Mouse (Mus musculus) neural tube, embryonic 12.5 days (tissue): ENCODE results near the gene 4930467E23Rik. TPM values are rescaled to one million over a fixed set of nuclear protein-coding genes. Genes with fewer than 3 reads are reported as not detected.
"Not testable (repeated sequence)": the region's sequence is repeated elsewhere in the genome, so short reads cannot be mapped to it uniquely, and the experiment has no call there.

Source experiments
- ATAC-seq: fragments of 200-750 bp; cut with Nextera tagmentation; 2 replicates; pipeline ENCODE4 v1.8.0; 2017; ENCODE audit warnings: low read depth, mild to moderate bottlenecking, moderate TSS enrichment, moderate library complexity; ENCODE audit not compliant: low FRiP score
- H3K27ac ChIP-seq: fragments of 300-500 bp; sonication (generic); 2 replicates; pipeline ENCODE4 v1.5.1; 2016
- H3K27me3 ChIP-seq: fragments of 300-500 bp; sonication (generic); replicated peaks from 2 replicates; pipeline ENCODE4 v1.6.1; 2016; ENCODE audit warnings: mild to moderate bottlenecking
- H3K36me3 ChIP-seq: fragments of 300-500 bp; sonication (generic); 2 replicates; pipeline ENCODE4 v1.6.1; 2016; ENCODE audit warnings: mild to moderate bottlenecking
- H3K4me1 ChIP-seq: fragments of 300-500 bp; sonication (generic); 2 replicates; pipeline ENCODE4 v1.6.1; 2016
- H3K4me2 ChIP-seq: fragments of 300-500 bp; sonication (generic); replicated peaks from 2 replicates; pipeline ENCODE4 v1.6.1; 2016; ENCODE audit warnings: mild to moderate bottlenecking
- H3K4me3 ChIP-seq: fragments of 300-500 bp; sonication (generic); 2 replicates; pipeline ENCODE4 v1.5.1; 2016
- H3K9ac ChIP-seq: fragments of 300-500 bp; sonication (generic); 2 replicates; pipeline ENCODE4 v1.6.1; 2016; ENCODE audit warnings: mild to moderate bottlenecking
- H3K9me3 ChIP-seq: fragments of 300-500 bp; sonication (generic); 2 replicates; pipeline ENCODE4 v1.6.1; 2016; ENCODE audit warnings: mild to moderate bottlenecking
- WGBS: fragments of 180-500 bp; shearing (Covaris S2); methylation state at CpG from one replicate; pipeline ENCODE4 v1.1.7; 2016; 5-methylcytosine and 5-hydroxymethylcytosine counted together
- polyA plus RNA-seq: library from polyadenylated mRNA; unstranded; fragments of >200 nt; fragmentation: Nextera tagmentation; extraction: Ambion mirVana; gene quantifications from 2 replicates; pipeline ENCODE4 v1.2.1, GENCODE M21; 2016

Gene 4930467E23Rik
- not detected in 2 replicates for polyA plus RNA-seq

DNA sequence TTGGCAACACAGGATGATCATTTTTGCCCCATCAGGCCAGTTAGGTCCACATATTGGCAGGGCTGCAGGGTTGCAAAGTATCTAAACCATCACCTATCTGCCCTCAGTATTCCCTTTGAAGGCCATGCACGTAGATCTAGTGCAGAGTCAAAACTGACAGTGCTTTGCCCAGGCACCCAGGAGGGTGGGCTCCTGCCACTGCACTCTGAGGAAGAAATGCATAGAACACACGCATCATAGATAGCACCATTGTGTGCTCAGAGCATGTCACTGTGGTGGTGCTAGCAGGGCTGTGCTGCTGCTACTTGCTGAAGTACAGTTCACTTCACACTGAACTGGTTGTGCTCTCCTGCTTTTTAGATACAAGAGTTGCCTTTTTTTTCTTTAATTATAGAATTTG, at the start of gene 4930467E23Rik:
TSS of gene 4930467E23Rik (plus strand) at position 301 of the 400 bp plus-strand sequence.
- not testable (repeated sequence) for ATAC-seq, H3K9me3 ChIP-seq
- no CpG with 5 or more reads among the region's 2 CpGs for WGBS

DNA sequence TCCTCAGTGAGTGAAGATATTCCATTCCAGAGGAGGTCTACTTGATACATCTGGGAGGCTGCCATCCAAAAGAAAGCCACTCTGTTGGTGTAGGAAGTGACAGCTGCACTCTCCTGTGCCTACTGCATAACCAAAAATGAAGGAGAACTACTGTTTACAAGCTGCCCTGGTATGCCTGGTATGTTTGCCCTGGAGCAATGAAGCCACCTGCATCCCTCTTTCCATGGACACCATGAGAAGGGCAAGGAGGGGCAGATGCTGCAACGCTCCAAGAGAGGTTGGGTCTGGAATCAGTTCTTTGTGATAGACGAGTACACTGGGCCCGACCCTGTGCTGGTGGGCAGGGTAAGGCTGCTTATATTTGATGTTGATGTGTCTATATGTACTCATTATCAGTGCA, 47.1 kb upstream of the 4930467E23Rik start:
- ATAC-seq = not testable (repeated sequence)

More for the DNA sequence above, at the start of gene 4930467E23Rik:
- not testable (repeated sequence) for H3K4me3 ChIP-seq, H3K4me1 ChIP-seq, H3K4me2 ChIP-seq, H3K27ac ChIP-seq, H3K27me3 ChIP-seq, H3K9ac ChIP-seq, H3K36me3 ChIP-seq

DNA sequence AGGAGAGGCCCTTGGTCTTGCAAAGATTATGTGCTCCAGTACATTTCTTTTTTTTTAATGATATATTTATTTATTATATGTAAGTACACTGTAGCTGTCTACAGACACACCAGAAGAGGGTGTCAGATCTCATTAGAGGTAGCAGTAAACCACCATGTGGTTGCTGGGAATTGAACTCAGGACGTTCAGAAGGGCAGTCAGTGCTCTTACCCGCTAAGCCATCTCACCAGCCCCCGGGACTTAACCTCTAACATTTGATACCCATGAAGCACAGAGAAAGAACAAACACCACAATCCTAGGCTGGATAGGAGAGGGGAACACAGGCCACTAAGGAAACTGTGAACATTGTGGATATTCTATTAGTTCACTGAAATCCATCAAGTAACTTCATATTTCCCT, 43.9 kb upstream of the 4930467E23Rik start:
- H3K4me3 ChIP-seq, H3K9ac ChIP-seq, H3K4me1 ChIP-seq, ATAC-seq, H3K36me3 ChIP-seq, H3K27ac ChIP-seq, H3K9me3 ChIP-seq, H3K27me3 ChIP-seq, H3K4me2 ChIP-seq: not testable (repeated sequence)
- WGBS = 87% methylated on average over 3 of the region's 3 CpGs

More for the DNA sequence above, 47.1 kb upstream of the 4930467E23Rik start:
- not testable (repeated sequence) for H3K9me3 ChIP-seq, H3K9ac ChIP-seq, H3K27me3 ChIP-seq, H3K27ac ChIP-seq, H3K36me3 ChIP-seq, H3K4me1 ChIP-seq, H3K4me3 ChIP-seq, H3K4me2 ChIP-seq
- 83% methylated on average over 2 of the region's 3 CpGs for WGBS

DNA sequence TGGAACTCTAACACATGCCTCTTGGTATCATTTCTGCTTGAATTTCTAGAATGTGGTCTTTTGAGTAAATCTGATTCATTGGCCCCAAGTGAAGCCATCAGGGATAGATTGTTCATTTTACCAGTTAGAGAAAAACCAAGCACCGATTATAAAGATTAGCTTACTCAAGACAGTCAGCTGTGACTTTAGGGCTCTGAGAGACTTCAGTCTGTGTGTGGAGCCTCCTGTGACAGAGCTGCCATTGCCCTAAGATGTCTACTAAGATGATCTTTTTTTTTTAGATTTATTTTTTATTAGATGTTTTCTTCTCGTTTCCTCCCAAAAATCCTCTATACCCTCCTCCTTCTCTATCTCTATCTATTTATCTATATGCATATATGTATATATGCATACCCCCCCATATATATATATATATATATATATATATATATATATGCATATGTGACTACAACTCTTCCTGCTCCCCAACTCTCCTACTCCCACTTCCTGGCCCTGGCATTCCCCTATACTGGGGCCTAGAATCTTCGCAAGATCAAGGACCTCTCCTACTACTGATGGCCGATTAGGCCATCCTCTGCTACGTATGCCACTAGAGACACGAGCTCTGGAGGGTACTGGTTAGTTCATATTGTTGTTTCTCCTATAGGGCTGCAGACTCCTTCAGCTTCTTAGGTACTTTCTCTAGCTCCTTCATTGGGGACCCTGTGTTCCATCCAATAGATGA, 40.4 kb upstream of the 4930467E23Rik start:
- not testable (repeated sequence) for ATAC-seq, H3K27ac ChIP-seq, H3K27me3 ChIP-seq, H3K4me2 ChIP-seq, H3K9ac ChIP-seq, H3K4me3 ChIP-seq, H3K4me1 ChIP-seq, H3K36me3 ChIP-seq, H3K9me3 ChIP-seq
- 86% methylated on average over 6 of the region's 6 CpGs for WGBS

DNA sequence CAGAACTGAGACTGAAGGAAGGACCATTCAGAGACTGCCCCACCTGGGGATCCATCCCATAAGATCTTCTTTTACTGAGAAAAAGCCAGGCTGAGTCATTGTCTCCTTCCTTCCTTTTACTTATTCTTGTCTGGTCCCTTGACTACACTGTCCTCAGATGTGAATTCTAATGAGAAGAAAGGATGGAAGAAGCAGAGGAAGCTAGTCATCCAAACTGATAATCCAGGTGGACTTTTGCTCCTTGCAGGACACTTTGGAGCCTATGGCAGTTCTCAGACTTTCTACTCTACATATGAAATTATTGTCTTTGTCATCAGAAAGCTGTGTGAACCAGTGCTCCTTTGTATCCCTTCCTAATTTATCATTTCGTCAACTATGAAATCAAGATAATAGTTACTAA, 39.6 kb upstream of the 4930467E23Rik start:
- ATAC-seq = not testable (repeated sequence)

DNA sequence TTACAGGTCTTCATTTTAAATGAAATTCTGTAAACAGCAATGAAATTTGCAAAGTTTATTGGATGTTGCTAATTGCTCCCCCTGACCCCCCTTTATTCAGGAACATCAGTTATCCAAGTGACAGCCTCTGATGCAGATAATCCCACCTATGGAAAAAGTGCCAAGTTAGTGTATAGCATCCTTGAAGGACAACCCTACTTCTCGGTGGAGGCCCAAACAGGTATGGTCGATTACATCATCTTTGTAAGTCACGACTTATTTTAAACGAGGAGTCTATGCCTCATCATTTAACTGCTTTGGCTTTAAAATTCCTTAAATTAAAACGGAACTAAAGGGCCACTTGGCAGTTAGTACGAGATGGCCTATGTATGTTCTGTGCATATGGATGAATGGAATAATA, 38.0 kb upstream of the 4930467E23Rik start:
- H3K9me3 ChIP-seq, H3K36me3 ChIP-seq, H3K27ac ChIP-seq, H3K4me3 ChIP-seq, H3K4me1 ChIP-seq, H3K27me3 ChIP-seq, H3K9ac ChIP-seq, ATAC-seq, H3K4me2 ChIP-seq: not testable (repeated sequence)
- WGBS = 85% methylated on average over 6 of the region's 6 CpGs

More for the DNA sequence above, 39.6 kb upstream of the 4930467E23Rik start:
- H3K4me3 ChIP-seq, H3K9me3 ChIP-seq, H3K4me2 ChIP-seq, H3K27me3 ChIP-seq, H3K9ac ChIP-seq, H3K4me1 ChIP-seq, H3K27ac ChIP-seq, H3K36me3 ChIP-seq: not testable (repeated sequence)
- 83% methylated on average over 1 of the region's 1 CpGs for WGBS

DNA sequence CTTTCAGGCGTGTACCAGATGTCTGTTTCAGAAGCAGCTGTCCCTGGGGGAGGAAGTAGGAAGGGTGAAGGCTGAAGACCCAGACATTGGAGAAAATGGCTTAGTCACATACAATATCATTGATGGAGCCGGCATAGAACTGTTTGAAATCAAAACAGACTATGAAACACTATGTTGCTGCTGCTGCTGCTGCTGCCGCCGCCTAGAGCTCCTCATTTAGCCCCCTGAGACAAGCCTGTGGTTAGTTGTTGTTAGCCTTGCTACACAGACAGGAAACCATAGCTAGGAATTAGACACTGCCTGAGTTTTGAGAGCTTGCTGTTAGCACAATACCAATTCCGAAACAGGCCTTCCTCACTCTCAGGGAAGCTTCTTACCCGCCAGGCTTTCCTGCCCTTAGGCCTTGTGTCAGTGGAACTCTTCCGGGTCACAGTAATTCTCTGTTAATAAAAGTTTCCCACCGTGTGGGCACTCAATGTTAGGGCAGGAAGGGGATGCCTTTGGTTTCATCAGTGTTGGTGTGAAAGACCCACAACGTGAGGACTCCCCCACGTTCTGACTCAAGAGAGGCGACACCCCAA, 31.8 kb upstream of the 4930467E23Rik start:
- 81% methylated on average over 11 of the region's 11 CpGs for WGBS
- H3K4me3 ChIP-seq, H3K4me2 ChIP-seq, H3K4me1 ChIP-seq, H3K27ac ChIP-seq, H3K27me3 ChIP-seq, H3K36me3 ChIP-seq, H3K9ac ChIP-seq, ATAC-seq, H3K9me3 ChIP-seq: not testable (repeated sequence)

DNA sequence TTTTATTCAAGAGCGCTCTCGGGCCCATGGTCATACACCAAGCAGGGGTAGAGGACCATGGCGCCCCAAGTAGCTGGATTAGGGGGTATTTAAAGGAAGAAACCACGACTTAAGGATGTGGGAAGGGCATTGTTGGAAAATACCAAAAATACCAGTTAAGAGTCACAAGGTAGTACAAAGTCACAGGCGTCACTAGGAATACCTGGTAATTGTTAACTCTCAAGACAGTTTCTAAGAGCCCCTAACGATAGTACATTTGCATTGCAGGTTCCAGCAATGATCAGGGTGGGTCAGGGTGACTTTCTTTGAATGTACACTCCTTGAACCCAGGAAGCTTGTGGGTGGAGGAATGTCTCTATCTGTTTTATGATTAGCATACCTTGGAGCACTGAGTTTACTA, 31.3 kb upstream of the 4930467E23Rik start:
- H3K4me1 ChIP-seq, H3K4me2 ChIP-seq, H3K4me3 ChIP-seq, H3K27ac ChIP-seq, H3K9me3 ChIP-seq, H3K36me3 ChIP-seq, H3K27me3 ChIP-seq, ATAC-seq, H3K9ac ChIP-seq: not testable (repeated sequence)
- 80% methylated on average over 6 of the region's 6 CpGs for WGBS

DNA sequence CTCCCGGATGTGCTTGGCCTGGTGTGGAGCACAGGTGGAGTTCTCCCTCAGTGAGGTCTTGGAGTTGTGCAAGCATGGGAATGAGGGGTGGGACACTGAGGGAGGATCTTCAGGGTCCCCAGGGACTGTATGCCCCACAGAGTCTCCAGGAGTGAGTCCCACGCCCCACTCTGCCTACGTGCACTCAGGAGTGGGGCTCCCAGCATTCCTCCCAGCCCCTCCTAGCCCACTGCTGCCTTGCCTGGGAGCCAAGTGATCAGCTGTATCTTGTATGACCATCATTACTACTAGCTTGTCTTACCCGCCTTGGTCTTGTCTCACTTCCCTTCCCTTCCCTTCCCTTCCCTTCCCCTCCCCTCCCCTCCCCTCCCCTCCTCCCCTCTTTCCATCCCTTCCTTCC, 30.7 kb upstream of the 4930467E23Rik start:
- H3K27ac ChIP-seq, H3K27me3 ChIP-seq, H3K9me3 ChIP-seq, H3K36me3 ChIP-seq, H3K9ac ChIP-seq, H3K4me2 ChIP-seq, ATAC-seq, H3K4me1 ChIP-seq, H3K4me3 ChIP-seq: not testable (repeated sequence)
- 86% methylated on average over 4 of the region's 4 CpGs for WGBS

DNA sequence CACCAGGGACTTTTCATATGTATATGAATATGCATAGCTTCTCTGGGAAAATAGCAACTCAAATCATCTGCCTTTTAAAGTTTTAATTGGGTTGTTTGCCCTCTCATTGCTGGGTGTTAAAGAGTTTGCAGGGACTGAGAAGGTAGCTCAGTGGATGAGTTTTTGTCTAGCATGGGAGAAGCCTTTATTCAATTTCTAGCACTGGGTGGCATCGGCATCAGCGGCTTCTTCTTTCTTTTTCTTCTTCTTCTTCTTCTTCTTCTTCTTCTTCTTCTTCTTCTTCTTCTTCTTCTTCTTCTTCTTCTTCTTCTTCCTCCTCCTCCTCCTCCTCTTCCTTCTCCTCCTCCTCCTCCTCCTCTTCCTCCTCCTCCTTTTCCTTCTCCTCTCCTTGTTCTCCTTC, 28.1 kb upstream of the 4930467E23Rik start:
- H3K4me3 ChIP-seq, H3K4me2 ChIP-seq, H3K27me3 ChIP-seq, ATAC-seq, H3K36me3 ChIP-seq, H3K4me1 ChIP-seq, H3K9ac ChIP-seq, H3K27ac ChIP-seq: not testable (repeated sequence)
- WGBS = 89% methylated on average over 2 of the region's 2 CpGs
- H3K9me3 ChIP-seq = peaks cover 13% of the 10 kb centered on the region; the same call in 1 of the 2 replicates

DNA sequence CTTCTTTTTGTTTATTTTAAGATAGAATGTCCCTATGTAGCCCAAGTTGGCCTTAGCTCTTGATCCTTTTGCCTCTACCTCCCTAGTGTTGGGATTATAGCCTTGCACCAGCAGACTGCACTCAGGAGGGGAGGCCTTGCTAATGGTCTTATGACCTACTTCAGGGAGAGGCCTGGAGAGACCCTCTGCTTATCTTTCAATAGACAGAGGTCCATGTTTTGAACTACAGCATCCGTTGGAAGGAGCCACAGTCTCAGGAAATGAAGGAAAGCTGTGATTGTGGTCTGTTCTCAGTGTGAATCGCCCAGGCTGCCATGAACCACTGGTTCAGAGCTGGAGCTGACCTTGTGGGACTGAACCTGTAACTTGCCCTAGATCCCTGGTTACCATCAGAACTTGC, 27.1 kb upstream of the 4930467E23Rik start:
- H3K36me3 ChIP-seq, H3K4me2 ChIP-seq, H3K9ac ChIP-seq, ATAC-seq, H3K4me3 ChIP-seq, H3K27ac ChIP-seq, H3K27me3 ChIP-seq, H3K4me1 ChIP-seq: not testable (repeated sequence)
- peaks cover 14% of the 10 kb centered on the region for H3K9me3 ChIP-seq
- 76% methylated on average over 2 of the region's 2 CpGs for WGBS

DNA sequence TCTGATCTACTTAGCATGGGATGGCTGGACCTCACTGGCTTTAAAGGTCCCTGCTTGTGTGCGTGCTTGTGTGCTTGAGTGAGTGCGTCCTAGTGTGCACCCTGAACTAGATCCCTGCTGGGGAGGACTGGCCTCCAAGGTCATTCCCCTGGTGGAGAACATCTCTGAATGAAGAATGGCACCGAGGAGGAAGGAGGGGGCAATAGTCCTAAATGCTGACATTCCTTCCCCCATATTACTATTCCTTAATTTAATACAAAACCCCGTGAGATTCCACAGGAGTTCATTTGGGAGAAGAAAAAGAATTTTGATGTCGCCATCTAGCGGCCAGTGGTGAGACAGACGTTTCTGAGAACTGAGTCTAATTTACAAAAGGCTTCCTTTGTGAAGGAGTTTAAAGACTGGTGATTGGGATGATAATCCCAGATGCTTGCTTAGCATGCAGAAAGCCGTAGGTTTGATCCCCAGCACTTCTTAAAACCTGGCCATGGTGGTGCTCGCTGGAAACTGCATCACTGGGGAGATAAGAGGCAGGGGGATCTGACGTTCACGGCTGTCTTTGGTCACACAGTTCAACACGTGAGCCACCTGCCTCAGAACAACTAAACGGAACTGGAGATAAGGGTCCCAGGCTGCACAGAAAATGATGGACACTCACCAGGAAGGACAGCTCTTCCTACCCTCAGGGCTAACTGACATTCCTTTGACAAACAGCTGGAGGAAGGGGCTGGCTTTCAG, 26.2 kb upstream of the 4930467E23Rik start:
- not testable (repeated sequence) for H3K4me2 ChIP-seq, H3K4me1 ChIP-seq, H3K4me3 ChIP-seq, H3K27ac ChIP-seq, H3K27me3 ChIP-seq, H3K9ac ChIP-seq, H3K36me3 ChIP-seq
- ATAC-seq = peak; percentile 84
- 48% methylated on average over 13 of the region's 13 CpGs for WGBS
- peaks cover 12% of the 10 kb centered on the region for H3K9me3 ChIP-seq
